Mouse (Mus musculus) megakaryocyte progenitor cell, adult 5-6 weeks (primary cell): ENCODE measurements around the gene Mcidas. TPM values are rescaled to one million over a fixed set of nuclear protein-coding genes. Genes with fewer than 3 reads are reported as not detected.

Source experiments
- ATAC-seq: replicated peaks from 2 replicates; pipeline ENCODE4 v1.8.0; 2016; ENCODE audit warnings: mild to moderate bottlenecking, moderate TSS enrichment, inconsistent platforms; ENCODE audit not compliant: poor library complexity
- total RNA-seq, 2 experiments: library from RNA; stranded (forward) in 1 of 2; stranded (reverse) in 1 of 2; fragments of 157-497, 149-512 nt in 1 of 2; fragments of 200-1000 nt in 1 of 2; gene quantifications; 2 replicates each; pipeline versions ENCODE4 v1.2.3 to v1.2.4; 2015 to 2017

Gene Mcidas
- total RNA-seq, 2 experiments from 2014 or later, result not detected

DNA sequence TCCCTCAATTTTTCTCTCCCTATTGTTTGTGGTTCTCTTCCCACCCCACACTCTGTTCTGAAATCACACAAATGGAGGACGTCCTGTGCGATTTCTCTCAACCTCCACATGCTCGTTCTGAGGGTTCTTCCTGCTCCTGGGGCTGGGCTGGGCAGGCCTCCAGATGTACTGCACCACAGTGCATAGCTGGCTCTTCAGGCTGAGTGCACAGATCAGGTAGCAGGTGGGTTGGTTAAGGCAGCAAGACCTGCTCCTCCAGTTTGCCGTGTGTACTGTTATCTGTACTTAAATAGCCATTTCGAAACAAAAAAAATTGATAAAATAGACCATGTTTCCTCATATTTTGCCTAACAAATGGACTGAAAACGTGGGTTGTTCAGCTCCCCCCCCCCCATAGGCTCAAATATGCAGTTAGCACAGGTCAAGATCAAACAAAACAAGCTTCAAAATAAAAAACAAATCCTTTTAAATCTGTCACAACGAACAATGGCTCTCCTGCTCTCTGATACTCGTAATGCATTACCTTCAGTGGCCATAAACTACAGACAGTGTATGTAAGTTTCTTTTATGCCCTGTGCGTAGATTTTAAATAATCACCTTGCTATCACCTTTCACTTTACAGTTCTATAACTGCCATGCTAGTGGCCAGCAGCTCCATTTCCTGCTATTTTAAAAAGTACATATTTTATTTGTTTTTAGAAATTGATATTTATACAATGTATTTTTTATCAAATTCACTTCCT is 7.1 kb downstream of the Mcidas start:
- no peak for ATAC-seq

DNA sequence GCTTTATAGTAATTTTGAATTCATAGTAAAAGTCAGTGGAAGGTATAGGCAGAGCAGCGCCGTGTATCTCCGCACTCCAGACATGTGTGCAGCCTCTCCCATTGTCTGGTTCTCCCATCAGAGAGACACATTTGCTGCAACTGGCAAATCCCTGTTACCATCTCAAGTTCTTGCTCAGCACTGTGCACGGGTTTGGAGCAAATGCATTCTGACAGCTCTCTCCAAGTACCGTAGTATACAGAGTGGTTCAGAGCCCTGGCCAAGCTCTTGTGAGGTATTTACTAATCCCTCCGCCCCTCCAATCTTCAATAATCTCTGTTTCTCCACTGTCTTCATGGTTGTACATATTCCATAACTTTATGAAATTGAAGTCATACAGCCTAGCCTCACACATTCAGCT is 19.0 kb downstream of the Mcidas start:
- no peak for ATAC-seq

GRCm38 (mm10) chr13:113013174-113013953 is 19.7 kb downstream of the Mcidas start:
- peak; percentile 58 for ATAC-seq

DNA sequence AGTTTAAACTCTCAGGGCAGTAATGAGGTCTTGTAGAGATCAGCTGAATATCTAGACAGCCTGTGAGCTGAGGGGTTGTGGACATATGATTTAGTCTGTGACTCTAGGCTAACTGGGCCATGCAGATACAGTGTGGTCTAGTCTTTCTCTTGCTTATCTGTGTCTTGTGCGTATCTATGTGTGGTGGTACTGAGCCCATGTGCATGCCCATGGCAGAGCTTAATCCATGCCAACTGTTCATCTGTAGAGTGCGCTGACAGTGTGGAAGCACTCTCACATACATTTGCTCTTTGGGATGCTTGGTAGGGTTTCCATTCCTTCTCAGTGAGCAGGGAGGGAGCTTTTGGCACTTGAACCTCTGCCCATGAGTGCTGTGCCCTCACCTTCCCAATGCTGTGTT is 27.9 kb downstream of the Mcidas start:
- peak; percentile 80 for ATAC-seq

GRCm38 (mm10) chr13:113022467-113022866 is 28.8 kb downstream of the Mcidas start:
- no peak for ATAC-seq

- ATAC-seq, result peak; percentile 50
Measured at GRCm38 (mm10) chr13:113023274-113024143, 29.9 kb downstream of the Mcidas start.

- ATAC-seq, result no peak
Measured at GRCm38 (mm10) chr13:113031351-113031750, 37.7 kb downstream of the Mcidas start.

GRCm38 (mm10) chr13:113031792-113032571 is 38.3 kb downstream of the Mcidas start:
- no peak for ATAC-seq

- no peak for ATAC-seq
Measured at GRCm38 (mm10) chr13:113032831-113033230, 39.2 kb downstream of the Mcidas start.

DNA sequence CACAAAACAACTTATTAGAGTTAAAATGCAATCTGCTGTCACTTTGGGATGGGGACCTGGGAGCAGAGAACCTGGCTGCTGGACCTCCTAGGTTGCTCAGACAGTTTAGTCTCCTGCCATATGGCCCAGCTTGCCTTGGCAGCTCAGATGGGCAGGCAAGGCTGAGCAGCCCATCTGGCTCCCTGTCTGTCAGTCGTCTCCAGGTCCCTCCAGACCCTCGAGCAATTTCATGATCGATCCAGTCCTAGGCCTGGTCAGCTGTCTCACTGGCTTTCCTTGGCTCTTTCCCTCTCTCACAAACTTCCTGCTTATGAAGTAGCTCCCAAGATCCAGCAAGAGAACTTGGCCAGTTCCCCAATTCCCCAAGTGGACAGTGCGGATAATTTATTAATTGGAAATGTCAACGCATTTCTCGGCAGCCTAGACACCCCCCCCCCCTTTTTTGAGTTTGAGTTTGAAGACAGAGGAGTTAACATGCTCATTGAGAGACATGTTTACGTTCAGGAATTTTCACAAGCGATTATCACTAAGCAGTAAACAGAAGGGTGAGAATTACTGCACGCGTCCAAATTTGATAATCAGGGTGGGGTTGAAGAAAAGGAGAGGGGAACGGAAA is 40.7 kb downstream of the Mcidas start:
- ATAC-seq, result 0 out of 2 replicates have a peak, but pooled peaks have one; percentile 1

DNA sequence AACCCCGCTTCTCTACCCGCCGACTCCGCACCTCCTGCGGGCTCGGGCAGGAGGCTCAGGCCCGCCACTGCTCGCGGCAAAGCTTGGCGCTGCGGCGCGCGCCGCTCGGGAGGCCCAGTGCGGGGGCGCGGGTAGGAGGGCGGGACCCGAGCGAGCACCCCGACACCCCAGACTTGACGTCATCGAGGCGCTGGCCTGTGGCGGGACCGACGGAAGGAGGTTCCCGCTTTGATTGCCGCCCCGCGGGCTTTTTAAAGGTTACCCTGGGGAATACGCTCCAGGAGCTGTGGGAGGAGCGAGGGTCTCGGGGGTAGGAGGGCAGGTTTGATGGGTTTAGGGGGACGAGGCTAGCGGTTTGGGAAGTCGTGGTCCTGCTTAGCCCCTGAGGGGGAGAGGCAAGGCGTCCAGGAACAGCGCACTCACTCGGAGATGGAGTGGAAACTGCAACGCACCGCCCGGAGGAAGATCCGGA is 41.3 kb downstream of the Mcidas start, which contains the start of gene Cdc20b:
Cdc20b (plus strand) TSS at position 162 of the 472 bp plus-strand sequence.
- ATAC-seq, result peak; percentile 63

DNA sequence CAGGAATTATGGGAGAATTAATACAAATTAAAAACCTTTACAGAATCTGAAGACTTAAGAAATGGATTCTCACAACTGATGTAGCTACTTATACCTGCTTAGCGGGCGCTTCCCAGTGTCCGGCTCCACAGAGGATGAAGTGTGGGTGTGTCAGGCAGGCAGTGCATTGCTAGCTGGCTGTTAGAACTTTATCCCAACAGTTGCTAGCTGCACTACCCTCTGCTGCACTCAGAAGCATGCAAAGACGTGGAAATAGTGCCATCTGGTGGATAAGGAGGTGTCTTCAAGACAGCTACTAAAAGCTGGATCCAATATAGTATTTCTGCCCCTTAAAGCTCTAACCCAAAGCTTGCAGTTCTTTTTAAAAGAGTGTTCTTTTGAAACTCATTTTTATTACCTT is 42.2 kb downstream of the Mcidas start:
- peak; percentile 89 for ATAC-seq

- no peak for ATAC-seq
Measured at GRCm38 (mm10) chr13:113044876-113045275, 51.2 kb downstream of the Mcidas start.

GRCm38 (mm10) chr13:113045458-113046110 is 51.9 kb downstream of the Mcidas start:
- ATAC-seq, result no peak

DNA sequence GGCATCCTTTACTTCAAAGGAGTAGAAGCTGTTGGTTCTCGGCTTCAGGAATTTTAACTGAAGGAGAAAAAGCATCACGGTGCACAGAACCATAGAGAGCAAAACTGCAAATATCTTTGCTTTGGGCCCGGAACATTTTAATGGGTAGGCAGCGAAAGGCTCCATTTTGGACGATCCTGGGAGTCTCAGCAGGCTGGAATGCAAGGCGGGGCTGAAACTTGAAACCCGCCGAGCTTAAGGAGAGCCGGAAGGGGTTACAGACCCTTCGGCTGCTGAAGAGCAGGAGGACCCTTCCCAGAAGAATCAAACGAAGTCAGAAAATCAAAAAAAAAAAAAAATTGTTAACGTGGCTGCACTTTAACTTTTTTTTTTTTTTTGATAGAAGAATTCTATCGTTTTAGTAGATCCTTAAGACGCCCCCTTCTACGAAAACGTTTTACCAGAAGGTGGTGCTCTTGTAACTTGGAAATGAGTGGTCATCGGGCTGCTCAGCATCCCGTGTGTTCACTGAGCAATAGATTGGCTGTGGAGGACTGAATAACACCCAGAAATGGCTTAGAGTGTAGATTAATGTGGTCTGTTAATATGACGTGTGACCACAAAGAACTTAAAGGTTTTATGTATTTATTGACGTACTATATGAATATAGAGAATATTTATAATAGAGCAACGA is 52.7 kb downstream of the Mcidas start, which contains the start of gene Gpx8:
Gpx8 (minus strand) TSS at position 200 of the 673 bp plus-strand sequence.
- peak; percentile 80 for ATAC-seq

DNA sequence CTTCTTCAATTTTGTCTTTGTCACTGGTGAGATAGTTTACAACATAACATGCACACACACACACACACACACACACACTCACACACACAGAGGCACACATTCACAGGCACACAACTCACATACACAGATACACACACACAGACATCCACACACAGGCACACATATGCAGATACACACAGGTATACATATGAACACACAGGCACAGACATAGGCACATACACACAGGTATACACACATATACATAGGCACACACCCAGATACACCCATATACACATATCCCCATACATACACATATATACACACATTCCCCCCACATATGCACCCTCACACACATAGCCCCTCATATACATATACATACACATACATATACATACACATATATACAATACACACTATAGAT is 53.4 kb downstream of the Mcidas start:
- ATAC-seq, result no peak

GRCm38 (mm10) chr13:113047647-113048046 is 54.0 kb downstream of the Mcidas start:
- ATAC-seq, result no peak
